Mouse (Mus musculus): ENCODE measurements around the gene 4930550C14Rik. TPM values are rescaled to one million over a fixed set of nuclear protein-coding genes. Genes with fewer than 3 reads are reported as not detected.

4930550C14Rik gene
- polyA plus RNA-seq (2012): not detected in 2 replicates

- no peak for TF ChIP-seq GATA1 (IDR thresholded peaks at IDR 0.05; ENCODE audit: low read length)
Observed at GRCm38 (mm10) chr9:53402291-53402711, at the start of gene 4930550C14Rik. Gene 4930550C14Rik, plus strand, starts transcription at chr9:53402325.

GRCm38 (mm10) chr9:53353161-53353560, 49.0 kb upstream of the 4930550C14Rik start:
- TF ChIP-seq GATA1 (IDR thresholded peaks at IDR 0.05; ENCODE audit: low read length): no peak

GRCm38 (mm10) chr9:53356219-53357155, 45.6 kb upstream of the 4930550C14Rik start:
- TF ChIP-seq GATA1 (IDR thresholded peaks at IDR 0.05; ENCODE audit: low read length): no peak

GRCm38 (mm10) chr9:53371339-53371738, 30.8 kb upstream of the 4930550C14Rik start:
- TF ChIP-seq GATA1 (IDR thresholded peaks at IDR 0.05; ENCODE audit: low read length): no peak

GRCm38 (mm10) chr9:53375907-53376306, 26.2 kb upstream of the 4930550C14Rik start:
- TF ChIP-seq GATA1 (IDR thresholded peaks at IDR 0.05; ENCODE audit: low read length): no peak

GRCm38 (mm10) chr9:53376820-53377219, 25.3 kb upstream of the 4930550C14Rik start:
- no peak for TF ChIP-seq GATA1 (IDR thresholded peaks at IDR 0.05; ENCODE audit: low read length)

GRCm38 (mm10) chr9:53377597-53377996, 24.5 kb upstream of the 4930550C14Rik start:
- TF ChIP-seq GATA1 (IDR thresholded peaks at IDR 0.05; ENCODE audit: low read length): no peak

GRCm38 (mm10) chr9:53378171-53378570, 24.0 kb upstream of the 4930550C14Rik start:
- no peak for TF ChIP-seq GATA1 (IDR thresholded peaks at IDR 0.05; ENCODE audit: low read length)

GRCm38 (mm10) chr9:53380595-53380994, 21.5 kb upstream of the 4930550C14Rik start:
- TF ChIP-seq GATA1 (IDR thresholded peaks at IDR 0.05; ENCODE audit: low read length): no peak

GRCm38 (mm10) chr9:53381113-53381615, 21.0 kb upstream of the 4930550C14Rik start:
- TF ChIP-seq GATA1 (IDR thresholded peaks at IDR 0.05; ENCODE audit: low read length): no peak

GRCm38 (mm10) chr9:53383951-53384866, 17.9 kb upstream of the 4930550C14Rik start, which contains the start of gene Kdelc2:
Gene Kdelc2, plus strand, starts transcription at chr9:53384025.
- no peak for TF ChIP-seq GATA1 (IDR thresholded peaks at IDR 0.05; ENCODE audit: low read length)

GRCm38 (mm10) chr9:53384873-53385272, 17.3 kb upstream of the 4930550C14Rik start:
- no peak for TF ChIP-seq GATA1 (IDR thresholded peaks at IDR 0.05; ENCODE audit: low read length)

- no peak for TF ChIP-seq GATA1 (IDR thresholded peaks at IDR 0.05; ENCODE audit: low read length)
Observed at GRCm38 (mm10) chr9:53387431-53387830, 14.7 kb upstream of the 4930550C14Rik start.

GRCm38 (mm10) chr9:53389109-53389508, 13.0 kb upstream of the 4930550C14Rik start:
- TF ChIP-seq GATA1 (IDR thresholded peaks at IDR 0.05; ENCODE audit: low read length): no peak

- TF ChIP-seq GATA1 (IDR thresholded peaks at IDR 0.05; ENCODE audit: low read length): no peak
Observed at GRCm38 (mm10) chr9:53390136-53390535, 12.0 kb upstream of the 4930550C14Rik start.
